Mouse (Mus musculus) MEL-GATA-1-ER (cell line): ENCODE measurements around the gene Lingo1.

ENCODE experiments used
- DNase-seq: peaks from one replicate; pipeline ENCODE4 v3.0.0-alpha.2; 2012; ENCODE audit warnings: low read depth; ENCODE audit errors: extremely low read depth

Lingo1 gene

DNA sequence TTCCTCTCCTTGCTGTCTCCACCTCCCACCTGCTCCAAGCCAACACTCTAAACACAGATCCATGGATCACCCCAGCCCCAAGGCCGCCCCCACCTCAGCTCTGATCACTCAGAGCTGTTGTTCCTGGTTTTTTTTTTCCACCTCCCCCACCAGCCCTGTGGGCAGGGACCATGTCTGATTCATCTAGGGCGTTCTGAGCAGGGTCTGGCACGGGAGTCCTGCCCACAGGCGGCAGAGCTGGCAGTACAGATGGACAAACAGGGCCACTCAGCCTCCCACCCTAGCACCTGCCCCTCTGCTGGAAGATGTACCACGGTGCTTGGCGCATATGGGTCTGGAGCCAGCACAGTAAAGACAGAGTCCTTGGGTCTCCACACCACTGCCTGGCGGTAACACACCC is 114.3 kb downstream of the Lingo1 start:
- DNase-seq, result no peak

DNA sequence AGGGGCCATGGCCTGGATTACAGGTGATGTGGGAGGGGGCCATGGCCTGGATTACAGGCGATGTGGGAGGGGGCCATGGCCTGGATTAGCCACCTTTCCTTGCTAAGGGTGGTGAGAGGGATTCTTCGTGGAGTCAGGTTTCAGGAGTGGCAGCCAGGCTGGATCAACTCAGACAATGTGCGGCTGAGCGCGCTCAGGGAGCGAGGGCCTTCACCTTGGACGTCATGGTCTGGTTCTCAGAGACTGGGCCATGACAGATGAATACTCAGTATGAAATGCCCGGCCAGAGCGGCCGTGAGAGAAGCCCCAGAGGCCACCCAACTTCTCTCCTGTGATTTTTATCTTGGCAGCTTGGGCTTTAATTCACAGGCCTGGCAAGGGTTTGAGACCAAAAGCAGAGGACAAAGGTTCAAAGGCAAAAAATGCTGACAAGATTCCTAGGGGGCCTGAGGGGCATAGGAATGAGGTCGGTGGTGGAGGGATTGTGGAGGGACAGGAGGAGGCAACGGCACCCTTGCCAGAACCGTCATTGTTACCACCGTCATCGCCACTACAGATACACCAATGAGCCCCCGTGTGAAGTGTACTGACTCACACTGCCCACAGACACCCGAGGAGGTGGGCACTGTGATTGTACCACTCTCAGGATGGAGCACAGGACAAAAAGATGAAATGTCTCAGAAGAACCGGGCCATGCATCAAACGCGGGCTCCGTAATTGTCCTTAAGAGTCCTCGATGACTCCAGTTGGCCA is 117.2 kb downstream of the Lingo1 start:
- DNase-seq, result no peak

DNA sequence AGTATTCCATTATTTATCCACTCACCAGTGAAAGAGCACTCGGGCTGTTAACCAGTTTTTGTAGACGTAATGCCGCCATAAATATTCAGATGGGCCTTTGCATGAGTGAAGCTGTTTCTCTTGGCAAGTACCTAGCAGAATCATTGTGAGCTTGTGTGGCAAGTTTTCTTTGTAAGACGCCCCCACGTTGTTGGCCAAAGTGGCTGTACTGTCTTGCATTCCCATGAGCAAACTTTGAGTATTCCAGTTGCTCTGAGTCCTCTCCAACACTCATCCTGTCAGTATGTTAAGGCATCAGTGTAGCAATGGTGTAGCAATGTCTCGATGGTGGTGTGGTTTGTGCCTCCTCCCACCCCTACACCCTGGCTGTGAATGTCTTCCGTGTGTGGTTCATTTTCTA is 120.6 kb downstream of the Lingo1 start:
- no peak for DNase-seq

DNA sequence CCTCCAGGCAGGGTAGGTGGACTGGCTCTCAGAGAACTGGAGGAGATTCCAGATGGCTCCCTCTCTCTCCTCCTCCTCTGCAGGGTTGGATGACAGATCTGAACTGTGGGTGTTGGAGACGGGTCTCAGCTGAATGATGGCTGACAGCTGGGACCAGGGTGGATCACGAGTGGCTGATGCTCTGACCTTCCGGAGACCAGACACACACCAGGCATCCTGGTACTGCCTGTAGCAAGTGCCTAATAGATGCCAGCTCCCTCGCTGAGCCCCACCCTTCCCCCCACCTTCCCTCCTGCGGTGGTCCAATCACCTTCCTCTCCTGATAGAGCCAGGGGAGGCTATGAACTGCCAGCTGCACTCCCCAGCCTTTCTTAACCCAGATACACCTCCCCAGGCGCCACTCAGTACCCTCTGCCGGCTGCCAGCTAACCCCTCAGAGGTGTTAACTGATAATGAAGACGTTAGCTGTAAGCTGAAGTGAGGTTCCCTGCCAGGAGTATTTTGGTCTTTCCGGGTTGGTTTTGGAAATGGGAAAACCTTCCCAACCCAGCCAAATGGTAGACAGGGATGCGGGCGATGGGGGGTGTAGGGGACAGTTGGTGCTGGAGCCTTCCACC is 126.6 kb downstream of the Lingo1 start:
- no peak for DNase-seq

DNA sequence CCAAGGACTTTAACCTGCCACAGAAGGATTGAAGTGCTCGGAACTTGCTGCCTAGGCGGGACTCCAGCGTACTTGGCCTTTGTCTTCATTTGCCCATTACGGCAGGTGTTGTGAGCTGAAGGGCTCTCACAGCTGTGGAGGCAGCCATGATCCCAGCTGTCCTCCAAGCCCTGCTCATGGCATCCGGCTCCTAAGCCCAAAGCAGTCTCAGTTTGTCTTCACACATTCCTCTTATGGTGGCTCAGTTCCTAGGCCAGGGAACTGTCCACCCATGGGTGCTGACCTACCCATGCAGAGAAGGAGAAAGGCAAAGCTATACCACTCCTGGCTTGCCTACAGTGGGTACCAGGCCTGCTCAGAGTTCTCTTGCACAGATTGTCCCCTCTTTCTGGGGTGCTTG is 132.1 kb downstream of the Lingo1 start:
- no peak for DNase-seq

DNA sequence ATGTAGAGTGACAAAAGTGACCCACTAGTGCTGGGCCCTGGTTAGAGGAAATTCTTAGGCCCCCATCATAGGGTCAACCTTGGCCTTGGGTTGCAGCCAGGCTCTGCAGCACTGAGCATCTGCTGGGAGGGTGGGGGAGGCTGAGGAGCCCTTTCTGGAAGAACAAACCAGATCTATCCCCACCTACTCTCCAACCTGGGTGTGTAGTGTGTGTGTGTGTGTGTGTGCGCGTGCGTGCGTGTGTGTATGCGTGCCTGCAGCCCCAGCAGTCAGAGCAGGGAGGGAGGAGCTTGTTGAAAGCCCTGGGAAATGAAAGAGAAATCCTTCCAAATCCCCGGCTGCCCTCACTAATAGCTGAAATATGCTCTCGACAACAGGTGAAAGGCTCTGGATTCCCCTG is 133.3 kb downstream of the Lingo1 start:
- DNase-seq, result no peak

DNA sequence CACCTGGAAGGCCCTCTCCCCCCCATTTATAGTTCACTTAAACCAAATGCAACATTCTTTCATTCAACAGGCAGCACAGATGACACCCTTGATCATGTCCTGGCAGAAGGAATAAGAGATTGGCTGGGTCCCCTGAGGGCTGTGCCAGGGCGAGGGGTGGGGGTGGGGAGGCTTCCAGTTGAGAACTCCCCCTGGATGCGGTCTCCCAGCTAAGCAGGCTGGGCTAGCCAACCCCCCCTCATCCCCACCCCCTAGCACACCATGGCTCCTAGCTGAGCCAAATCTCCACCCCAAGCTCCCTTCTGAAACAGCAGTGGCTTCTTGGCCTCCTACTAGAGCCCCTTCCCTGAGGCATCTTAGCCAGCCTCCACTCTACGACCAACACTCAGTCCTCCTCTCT is 133.9 kb downstream of the Lingo1 start:
- DNase-seq, result no peak

DNA sequence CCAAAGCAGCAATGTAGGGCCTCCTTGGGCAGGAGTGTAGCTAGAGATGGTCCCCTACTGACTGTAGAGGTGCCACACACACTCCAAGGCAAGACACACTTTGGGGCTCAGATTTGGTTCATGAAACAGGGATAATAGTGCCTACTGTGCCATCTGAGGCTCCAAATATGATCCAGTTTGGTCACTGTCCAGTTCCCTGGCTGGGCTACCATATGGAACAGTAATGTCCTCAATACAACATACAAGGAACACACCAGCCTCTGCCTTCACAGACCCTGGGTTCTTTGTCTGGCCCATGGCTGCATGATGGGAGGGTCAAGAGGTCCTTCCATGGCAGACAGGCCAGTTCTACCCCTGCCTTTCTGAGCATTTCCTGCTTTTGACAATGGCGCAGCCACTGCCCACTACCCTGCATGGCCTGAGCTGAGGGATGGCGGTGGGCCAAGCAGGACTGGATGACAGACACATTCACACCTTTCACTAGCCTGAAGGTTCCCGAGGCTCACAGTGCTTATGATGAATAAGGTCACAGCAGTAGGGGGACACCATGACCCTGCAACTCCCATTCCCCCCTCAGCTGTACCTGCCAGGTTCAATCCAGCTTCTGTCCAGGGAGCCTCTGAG is 134.9 kb downstream of the Lingo1 start:
- no peak for DNase-seq

DNA sequence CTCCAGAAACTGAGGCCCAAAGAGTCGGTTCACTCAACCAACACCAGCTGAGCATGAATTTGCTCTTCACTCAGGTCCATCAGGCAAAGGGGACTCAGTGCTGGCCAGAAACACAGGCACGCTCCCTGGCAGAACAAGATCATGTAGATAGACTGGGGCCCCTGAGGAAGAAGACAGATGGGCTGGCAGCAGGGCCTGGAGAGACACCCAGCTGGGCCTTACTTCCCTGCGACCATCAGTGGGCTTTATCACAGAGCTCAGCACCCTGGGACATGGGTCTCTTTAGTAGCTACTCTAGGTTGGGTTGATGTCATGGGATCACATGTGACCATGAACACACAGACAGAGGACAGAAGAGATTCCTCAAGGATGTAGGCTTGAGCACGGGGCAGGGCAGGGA is 137.7 kb downstream of the Lingo1 start:
- DNase-seq, result no peak

DNA sequence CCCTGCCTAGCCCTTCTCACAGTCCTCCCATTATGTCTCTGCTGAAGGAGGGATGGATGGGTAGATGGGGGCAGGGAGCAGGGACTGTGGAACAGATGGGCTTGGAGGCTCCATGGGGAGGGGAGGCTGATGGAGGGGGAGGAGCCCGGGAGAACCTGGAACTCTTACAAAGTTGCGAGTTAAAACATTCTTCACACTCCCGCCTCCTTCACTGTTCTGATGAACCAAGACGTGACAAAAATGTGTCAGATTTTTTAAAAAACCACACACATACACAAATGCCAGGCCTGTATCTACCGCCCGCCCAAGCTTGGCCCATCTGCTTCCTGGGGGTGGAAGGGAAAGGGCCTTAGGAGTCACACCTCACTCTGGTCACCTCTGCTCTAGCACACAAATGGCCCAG is 138.3 kb downstream of the Lingo1 start:
- no peak for DNase-seq

DNA sequence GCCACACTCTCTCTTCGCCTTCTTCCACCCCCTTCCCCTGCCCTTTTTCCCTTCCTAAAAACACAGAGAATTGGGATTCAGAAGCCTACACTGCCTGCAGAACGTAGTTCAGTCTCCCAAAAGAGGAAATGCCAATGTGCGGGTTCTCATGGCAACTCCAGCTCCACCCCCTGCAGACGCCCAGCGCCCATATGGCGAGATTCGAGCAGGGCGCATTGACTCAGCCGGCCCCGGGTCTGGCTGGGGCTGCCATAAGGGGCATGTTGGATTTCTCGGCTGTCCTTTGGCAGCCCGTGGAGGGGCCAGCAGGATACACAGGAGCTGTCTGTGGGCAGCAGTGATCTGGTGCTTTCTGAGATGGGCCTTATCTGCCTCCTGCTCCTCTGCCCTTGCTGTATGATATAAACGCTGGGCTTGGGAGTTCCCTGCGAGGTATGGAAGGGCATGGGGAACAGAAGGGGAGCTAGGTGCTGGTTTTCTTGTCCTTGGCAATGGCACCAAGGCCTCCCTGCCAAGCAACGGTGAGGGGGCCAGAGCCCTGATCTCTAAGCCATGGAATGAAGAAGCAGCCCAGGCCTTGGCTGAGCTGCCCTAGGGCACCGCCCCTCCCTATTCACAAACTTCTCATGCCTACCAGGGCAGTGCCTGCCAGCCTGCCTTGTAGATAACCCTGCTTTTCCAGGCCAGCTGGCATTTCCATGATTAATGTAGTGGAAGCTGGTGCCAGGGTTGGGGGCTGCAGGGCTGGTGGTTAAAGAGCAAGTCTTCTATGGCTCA is 139.3 kb downstream of the Lingo1 start:
- DNase-seq, result no peak

DNA sequence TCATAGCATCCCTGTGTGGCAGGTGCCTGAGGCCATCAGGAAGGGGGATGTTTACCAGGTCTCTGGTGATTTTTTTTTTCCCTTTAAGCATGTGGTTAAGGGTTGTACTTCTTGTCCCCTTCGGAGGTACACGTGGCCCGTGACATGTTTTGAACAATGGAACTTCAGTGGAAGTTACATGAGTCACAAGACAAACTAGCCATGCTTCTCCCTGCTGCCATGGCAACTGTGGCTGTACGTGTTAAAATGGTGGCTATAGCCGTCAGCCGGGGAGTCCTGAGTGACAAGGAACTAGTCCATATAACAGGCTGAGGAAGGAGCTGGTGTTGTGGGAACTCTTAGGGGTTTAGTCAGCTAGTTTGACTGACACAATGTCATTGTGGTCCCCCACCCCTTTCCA is 141.1 kb downstream of the Lingo1 start:
- DNase-seq, result no peak

DNA sequence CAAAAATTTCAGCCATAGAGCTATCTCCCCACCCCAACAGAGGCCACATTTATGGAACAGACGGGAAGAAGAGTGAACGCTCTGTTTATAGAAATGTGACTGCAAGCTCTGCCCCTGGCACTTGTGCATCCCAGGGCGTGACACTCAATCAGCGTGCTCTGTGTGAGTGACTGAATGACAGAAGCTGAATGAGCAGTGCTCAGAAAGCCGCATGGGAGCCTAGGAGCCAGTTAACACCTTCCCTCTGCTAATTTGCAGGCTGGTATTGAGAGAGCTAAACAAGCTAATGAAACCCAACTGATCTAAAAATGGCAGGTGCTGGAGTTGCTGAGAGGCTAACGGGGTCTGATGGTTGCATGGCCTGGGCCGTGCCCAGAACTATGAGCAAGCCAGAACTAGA is 143.7 kb downstream of the Lingo1 start:
- DNase-seq, result no peak

DNA sequence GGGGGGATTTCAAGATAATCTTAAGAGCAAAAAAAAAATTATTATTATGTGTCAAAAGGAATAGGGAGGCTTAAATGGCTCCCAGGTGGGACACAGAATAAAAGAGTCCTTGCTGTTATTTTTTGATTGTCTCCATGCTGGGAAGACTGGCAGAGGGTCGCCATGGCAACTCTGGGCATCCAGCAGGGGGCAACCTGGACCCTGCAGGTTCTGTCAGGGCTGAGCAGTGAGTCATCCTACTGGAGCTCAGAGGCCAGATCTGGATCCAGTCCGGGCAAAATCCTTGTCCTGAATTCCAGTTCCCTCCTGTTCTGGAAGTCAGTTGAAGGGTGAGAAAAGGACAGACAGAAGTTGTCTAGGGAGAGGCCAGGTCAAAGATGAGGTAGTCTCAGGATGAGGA is 144.7 kb downstream of the Lingo1 start:
- no peak for DNase-seq

DNA sequence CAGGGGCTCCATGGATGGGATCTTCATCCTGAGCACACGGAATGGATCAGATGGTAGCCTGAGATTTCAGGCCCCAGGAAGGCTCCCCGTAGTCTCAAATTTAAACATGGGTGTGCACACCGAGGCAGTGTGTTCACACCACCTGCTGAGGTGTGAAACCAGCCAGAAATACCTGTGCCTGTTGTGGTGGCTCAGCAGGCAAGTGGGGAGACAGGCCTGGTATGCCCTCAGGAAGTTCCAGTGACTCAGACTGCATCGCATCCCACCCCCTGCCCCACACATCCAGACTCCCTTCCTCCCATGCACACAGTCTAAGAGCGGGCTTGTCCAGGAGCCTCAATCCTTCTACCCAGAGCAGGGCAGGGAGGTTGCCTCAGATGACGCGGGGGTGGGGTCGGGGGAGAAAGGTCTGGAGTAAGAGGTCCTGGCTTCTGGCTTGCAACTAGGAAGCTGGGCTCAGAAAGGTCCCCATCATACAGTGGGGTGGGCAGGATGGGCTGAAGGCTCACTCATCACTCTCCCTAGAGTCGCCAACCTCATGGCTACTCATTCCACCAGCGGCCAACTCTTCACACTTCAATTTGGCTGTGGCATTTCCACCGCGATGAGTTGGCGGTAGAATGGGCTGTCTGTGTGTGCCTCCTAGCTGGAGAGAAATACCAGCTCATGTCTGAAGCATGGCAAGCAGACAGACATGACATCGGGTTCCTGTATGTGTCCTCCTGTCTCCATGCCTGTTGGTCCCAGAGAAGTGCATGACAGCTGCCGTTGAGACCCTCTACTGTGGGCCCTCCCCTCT is 149.8 kb downstream of the Lingo1 start:
- DNase-seq, result no peak

DNA sequence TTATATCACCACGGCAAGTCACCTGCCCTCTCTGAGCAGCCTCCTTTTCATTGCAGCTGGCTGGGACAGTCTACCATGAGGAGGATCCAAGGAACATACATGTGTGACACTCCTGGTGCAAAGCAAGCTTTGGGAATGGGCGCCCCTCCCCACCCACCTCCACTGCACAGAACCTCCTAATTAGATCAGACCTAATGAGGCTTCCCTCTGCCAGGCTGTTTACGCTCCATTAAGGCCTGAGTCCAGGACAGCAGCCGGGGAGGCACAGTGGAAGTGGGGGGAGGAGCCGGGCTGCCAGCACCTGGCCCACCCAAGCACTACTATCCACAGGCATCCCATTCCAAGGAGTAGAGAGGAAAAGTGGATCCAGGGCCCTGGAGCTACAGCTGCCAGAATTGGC is 152.8 kb downstream of the Lingo1 start:
- no peak for DNase-seq

DNA sequence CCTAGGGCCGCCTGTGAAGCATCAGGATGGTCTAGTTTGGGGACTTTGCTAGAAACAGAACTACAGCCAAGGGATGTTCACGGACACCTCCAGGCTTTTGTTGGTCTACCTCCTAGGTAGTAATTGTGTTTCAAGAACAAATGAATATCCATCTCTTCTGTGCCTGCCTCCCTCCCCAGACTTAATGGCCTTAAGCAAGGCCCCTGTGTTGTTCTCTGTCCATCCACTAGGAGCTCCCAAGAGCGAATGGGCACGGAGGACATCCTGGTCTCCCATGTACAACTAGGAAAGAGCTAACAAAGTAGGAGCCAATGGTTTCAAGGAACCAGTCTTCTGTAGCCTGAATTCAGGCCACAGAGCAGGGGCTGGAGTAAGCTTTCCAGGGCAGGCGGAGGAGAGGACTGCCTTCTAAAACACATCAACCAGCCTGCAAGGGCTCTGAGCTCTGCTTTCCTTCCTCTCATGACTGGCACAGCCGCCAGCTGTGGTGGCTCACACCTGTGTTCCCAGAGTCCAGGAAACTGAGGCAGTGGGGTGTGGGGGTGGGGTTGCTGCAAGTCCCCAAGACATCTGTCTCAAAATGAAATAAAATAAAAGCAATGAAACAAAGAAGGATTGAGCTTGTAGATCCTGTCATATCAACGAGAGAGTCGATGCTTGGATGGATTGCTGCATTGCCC is 157.9 kb downstream of the Lingo1 start:
- DNase-seq, result no peak

DNA sequence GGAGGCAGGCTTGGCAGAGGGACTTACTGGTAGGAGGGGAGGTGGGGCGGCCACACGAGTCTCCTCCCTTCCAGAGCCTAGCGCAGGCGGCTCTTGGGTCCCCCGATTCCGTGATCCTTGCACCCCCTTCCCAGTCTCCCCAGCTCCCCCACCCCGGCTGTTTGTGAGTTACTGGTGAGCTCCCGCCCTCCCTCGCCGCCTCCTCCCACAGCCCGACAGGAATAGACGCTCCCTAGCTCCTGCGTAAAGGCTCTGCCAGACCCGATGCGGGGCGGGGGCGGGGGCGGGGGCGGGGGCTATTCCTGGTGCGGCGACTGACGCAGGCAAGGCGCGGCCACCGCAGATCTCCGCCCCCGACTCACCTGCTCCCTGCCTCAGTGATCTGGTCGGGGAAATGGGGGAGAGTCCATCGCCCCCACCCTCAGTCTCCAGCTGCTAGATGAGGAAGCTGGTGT is 158.8 kb downstream of the Lingo1 start:
- DNase-seq, result no peak

DNA sequence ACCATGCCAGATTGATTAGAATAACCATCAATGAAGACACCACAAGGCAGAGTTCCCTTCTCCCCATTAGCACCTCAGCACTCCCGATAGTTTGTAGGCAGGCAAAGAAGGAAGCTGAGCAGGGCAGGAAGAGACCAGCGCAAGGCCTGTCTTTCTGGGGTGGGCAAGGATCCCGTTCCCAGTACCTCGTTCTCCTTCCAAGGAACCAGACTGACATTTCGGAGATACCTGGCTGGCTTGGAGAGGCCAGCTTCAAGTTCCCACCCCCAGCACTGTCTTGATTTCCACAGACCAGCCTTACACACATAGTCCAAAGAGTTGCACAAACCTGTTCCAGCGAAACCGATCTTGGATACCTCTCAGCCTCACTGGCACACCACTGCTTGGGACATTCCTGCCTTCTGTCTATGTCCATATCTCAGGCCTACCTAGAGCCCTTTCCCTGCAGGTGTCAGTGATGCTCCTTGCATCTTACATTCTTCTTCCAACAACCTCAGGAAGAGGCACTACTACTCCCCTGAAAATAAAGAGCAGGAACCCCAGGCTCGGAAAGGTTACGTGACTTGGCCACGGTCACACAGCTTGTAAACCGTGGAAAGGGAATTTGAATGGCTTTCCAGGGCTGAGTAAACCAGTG is 159.4 kb downstream of the Lingo1 start:
- DNase-seq, result no peak

DNA sequence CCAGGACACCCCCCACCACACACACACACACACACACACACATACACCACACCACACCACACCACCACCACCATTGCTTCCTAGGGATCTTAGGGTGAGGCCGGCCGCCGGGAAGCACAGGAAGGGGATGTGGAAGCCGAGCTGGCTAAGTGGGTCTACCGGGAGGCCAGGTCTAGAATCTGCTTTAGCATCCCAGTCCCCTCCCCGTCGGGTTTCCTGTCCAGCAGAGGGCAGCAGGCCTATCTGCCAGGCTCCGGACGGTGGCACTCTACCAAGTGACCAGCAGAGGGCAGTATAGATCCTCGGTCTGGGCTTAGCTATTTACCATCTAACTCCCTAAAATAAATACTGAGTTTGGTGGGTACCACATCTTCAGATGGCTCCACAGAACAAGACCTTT is 160.1 kb downstream of the Lingo1 start:
- DNase-seq, result peak; percentile 12
